Mouse (Mus musculus): ENCODE measurements around the gene Bdh2.

Bdh2 gene

GRCm38 (mm10) chr3:135300081-135300480 is 19.1 kb downstream of the Bdh2 start:
- no peak for DNase-seq

- DNase-seq, result no peak
These were observed 23.0 kb downstream of the Bdh2 start for GRCm38 (mm10) chr3:135304060-135304459.

- DNase-seq, result no peak
These were observed 23.5 kb downstream of the Bdh2 start for GRCm38 (mm10) chr3:135304566-135304965.

GRCm38 (mm10) chr3:135307411-135308259 is 26.6 kb downstream of the Bdh2 start, which contains the start of gene Slc9b2:
Gene Slc9b2 (plus strand): TSS chr3:135307700.
- DNase-seq, result peak; percentile 36

GRCm38 (mm10) chr3:135312916-135313491 is 32.0 kb downstream of the Bdh2 start:
- DNase-seq, result no peak

GRCm38 (mm10) chr3:135313727-135314126 is 32.7 kb downstream of the Bdh2 start:
- no peak for DNase-seq

- DNase-seq, result no peak
These were observed 33.8 kb downstream of the Bdh2 start for GRCm38 (mm10) chr3:135314811-135315210.

GRCm38 (mm10) chr3:135315720-135316425 is 34.9 kb downstream of the Bdh2 start:
- DNase-seq, result no peak

- no peak for DNase-seq
These were observed 37.3 kb downstream of the Bdh2 start for GRCm38 (mm10) chr3:135318331-135318730.

GRCm38 (mm10) chr3:135324354-135324753 is 43.3 kb downstream of the Bdh2 start:
- DNase-seq, result no peak

GRCm38 (mm10) chr3:135327176-135327575 is 46.2 kb downstream of the Bdh2 start:
- DNase-seq, result no peak

GRCm38 (mm10) chr3:135327601-135328000 is 46.6 kb downstream of the Bdh2 start:
- DNase-seq, result no peak

GRCm38 (mm10) chr3:135328560-135328959 is 47.5 kb downstream of the Bdh2 start:
- DNase-seq, result peak; percentile 64

GRCm38 (mm10) chr3:135332691-135333090 is 51.7 kb downstream of the Bdh2 start:
- DNase-seq, result no peak

- no peak for DNase-seq
These were observed 52.7 kb downstream of the Bdh2 start for GRCm38 (mm10) chr3:135333763-135334162.

GRCm38 (mm10) chr3:135347739-135348264 is 66.8 kb downstream of the Bdh2 start, which contains the start of gene Slc9b1:
Gene Slc9b1 (plus strand): TSS chr3:135348029.
- DNase-seq, result peak; percentile 42

- no peak for DNase-seq
These were observed 68.0 kb downstream of the Bdh2 start for GRCm38 (mm10) chr3:135349022-135349421.

- no peak for DNase-seq
These were observed 70.8 kb downstream of the Bdh2 start for GRCm38 (mm10) chr3:135351857-135352256.

All from lung, postnatal 10 days (tissue).